Mouse (Mus musculus) lung, adult 2 months (tissue): ENCODE measurements around the gene 4931428L18Rik.

Source experiments
- CTCF ChIP-seq: fragments of 200-500 bp; IDR thresholded peaks from 2 replicates; pipeline ENCODE4 v1.5.1; 2011; ENCODE audit warnings: mild to moderate bottlenecking, low read length, control low read depth; ENCODE audit not compliant: insufficient read depth
- POLR2A ChIP-seq: fragments of 200-500 bp; IDR thresholded peaks from 2 replicates; pipeline ENCODE4 v1.6.1; 2011; ENCODE audit warnings: low read depth, mild to moderate bottlenecking, control low read depth, low read length, borderline replicate concordance; ENCODE audit errors: extremely low read depth

- TF ChIP-seq POLR2A, result no peak
- TF ChIP-seq CTCF, result no peak
Observed at GRCm38 (mm10) chr1:31094792-31095191, 127.7 kb downstream of the 4931428L18Rik start.
